Mouse (Mus musculus) c-Kit-positive CD71-negative TER-119-negative erythroid progenitor cells, embryonic 14.5 days (primary cell): Measurements from ENCODE around the gene Hprt.
"Not testable (repeated sequence)": the region's sequence is repeated elsewhere in the genome, so short reads cannot be mapped to it uniquely, and the experiment has no call there.

Experiments used
- DNase-seq: peaks from one replicate; pipeline ENCODE4 v3.0.0-alpha.2; 2013; ENCODE audit warnings: low read depth

The Hprt gene

GRCm38 (mm10) chrX:52987905-52988783 lies at the start of gene Hprt:
TSS of gene Hprt (plus strand) at chrX:52988137.
- DNase-seq = peak; percentile 53

DNA sequence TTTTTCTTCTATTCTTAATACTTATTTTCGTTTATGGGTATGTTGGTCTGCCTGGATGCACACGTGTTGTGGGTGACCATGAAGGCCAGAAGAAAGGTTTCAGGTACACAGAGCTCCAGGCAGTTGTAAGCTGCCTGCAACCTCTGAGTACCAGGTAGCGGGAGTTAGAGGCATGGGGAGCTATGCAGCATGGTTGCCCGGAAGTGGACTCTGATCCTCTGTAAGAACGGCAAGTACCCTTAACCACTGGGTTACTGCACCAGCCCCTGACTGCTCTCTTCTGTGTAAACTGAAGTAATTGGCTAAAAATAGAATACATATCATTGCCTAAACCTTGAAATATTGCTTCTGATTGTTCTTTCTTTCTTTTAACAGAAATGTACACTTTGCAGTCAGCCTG lies 42.4 kb upstream of the Hprt start:
- DNase-seq = no peak

- no peak for DNase-seq
Measured at GRCm38 (mm10) chrX:52949713-52950112, 38.2 kb upstream of the Hprt start.

DNA sequence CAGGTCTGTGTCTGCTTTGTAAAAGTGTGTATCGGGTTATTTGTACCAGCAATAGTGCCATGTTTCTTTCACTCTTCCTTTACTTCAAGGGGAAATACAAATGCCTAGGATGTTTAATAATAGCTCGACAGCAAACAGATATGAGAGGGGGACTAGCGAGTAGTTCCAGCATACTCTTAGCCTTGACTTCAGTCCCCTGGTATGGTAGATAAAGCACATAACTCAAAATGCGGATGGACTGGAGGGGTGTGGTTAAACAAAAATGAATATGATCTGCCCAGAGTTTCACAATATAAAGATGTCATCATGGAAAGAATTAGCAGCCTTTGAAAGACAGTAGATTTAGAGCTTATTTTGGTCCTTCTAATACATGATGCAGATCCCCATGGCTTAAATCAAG lies 31.0 kb upstream of the Hprt start:
- DNase-seq = no peak

- DNase-seq = no peak
Measured at GRCm38 (mm10) chrX:52961559-52962110, 26.3 kb upstream of the Hprt start.

- DNase-seq = no peak
Measured at GRCm38 (mm10) chrX:52965149-52965548, 22.8 kb upstream of the Hprt start.

DNA sequence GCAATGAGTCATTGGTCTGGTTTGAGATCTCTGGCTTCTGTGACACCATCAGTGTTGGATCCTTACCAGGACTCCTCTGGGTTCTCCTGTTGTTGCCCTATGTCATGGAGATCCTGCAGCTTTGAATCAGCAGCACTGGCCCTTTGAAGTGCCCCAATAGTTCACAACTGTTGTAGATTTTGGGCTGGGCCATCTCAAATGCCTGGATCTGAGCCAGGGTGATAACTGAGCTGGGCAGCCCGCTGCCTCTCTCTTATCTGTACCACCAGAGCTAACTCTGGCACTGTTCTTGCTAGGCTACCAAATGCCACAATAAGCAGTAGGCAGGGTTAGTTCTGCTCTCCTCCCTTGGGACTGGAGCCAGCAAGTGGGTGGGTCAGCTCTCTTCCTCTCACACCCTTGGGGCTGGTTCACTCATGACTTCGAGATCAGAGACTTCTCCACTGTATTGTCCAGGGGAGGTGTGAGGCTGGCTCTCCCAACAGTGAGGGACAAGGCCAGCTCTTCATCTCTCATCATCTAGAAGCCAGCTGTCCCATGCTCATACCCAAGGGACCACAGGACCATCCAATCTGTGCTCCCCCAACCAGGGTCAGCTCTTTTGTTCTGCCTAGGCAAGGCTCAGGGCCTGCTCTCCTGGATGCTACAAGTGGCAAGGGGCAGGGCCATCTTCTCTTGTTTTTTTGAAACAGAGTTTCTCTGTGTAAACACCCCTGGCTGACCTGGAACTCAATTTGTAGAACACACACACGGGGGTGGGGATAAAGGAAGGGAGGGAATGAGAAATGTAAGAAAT lies 16.5 kb upstream of the Hprt start:
- no peak for DNase-seq

DNA sequence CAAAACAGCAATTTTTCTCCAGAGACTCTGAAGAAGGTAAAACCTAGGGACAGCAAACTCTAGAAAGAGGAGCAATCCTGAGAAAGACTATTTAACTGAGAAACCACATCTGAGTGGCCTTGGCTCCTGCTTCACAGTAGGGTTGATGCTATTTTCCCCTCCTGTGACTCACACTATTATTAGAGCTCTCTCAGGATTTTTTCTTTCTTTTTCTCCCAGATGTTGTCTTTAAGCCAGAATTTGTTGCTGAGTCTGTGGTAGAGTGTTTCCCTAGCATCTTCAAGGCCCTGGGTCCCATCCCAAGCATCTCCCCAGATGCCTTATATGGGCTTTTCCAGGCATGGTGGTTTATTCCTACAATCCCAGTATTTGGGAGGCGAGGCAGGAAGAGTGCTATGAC lies 15.8 kb upstream of the Hprt start:
- DNase-seq = no peak

DNA sequence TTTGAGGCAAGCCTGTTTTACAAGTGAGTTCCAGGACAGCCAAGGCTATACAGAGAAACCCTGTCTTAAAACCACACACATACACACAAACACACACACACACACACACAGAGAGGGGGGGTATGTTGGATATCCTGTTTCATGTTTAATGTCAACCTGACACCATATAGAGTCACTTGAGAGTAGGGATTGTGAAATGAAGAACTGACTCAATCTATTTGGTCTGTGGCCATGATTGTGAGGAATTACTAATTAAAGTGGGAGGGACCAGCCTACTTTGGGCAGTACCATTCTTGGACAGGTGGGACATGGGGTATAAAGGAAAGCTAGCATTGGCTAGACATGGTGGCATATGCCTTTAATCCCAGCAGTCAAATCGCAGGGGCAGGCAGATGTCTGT lies 15.3 kb upstream of the Hprt start:
- no peak for DNase-seq

DNA sequence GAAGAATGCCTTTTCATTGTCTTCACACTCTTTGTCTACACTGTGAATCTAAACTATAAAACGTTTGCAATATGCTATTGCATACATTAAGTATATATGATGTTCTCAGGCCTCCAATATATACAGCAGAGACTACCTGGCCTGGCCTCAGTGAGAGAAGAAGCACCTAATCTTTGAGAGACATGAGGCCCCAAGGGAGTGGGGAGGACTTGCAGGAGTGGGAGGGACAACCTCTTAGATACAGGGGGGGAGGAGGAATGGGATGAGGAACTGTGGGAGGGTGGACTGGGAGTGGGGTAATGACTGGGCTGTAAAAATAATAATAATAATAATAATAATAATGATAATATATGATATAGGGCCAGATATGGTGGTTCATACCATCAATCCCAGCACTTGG lies 9.4 kb upstream of the Hprt start:
- DNase-seq = no peak

- no peak for DNase-seq
Measured at GRCm38 (mm10) chrX:52981378-52981777, 6.6 kb upstream of the Hprt start.

DNA sequence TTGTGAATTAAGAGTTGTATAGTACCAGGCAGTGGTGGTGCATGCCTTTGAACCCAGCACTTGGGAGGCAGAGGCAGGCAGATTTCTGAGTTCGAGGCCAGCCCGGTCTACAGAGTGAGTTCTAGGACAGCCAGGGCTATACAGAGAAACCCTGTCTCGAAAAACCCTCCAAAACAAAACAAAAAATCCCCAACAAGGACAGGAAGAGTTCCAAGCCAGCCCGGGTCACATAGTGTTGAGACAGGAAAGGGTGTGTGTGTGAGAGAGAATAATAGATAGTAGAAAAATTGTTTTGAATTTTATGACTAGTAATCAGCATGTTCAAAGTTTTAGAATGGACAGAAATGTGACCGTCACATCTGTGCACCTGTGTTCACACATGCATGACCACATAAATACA lies 6.8 kb downstream of the Hprt start:
- DNase-seq = not testable (repeated sequence)

DNA sequence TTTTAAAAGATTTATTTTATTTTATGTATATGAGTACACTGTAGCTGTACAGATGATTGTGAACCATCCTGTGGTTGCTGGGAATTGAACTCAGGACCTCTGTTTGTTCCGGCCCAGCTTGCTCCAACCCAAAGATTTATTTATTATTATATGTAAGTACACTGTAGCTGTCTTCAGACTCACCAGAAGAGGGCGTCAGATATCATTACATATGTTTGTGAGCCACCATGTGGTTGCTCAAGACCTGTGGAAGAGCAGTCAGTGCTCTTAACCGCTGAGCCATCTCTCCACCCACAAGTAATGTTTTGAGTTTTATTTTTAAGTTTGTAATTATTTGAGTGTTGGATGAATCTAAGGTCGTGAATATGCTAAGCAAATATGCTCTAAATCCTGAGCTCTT lies 16.9 kb downstream of the Hprt start:
- not testable (repeated sequence) for DNase-seq

GRCm38 (mm10) chrX:53006062-53006461 lies 18.1 kb downstream of the Hprt start:
- DNase-seq = peak; percentile 71

DNA sequence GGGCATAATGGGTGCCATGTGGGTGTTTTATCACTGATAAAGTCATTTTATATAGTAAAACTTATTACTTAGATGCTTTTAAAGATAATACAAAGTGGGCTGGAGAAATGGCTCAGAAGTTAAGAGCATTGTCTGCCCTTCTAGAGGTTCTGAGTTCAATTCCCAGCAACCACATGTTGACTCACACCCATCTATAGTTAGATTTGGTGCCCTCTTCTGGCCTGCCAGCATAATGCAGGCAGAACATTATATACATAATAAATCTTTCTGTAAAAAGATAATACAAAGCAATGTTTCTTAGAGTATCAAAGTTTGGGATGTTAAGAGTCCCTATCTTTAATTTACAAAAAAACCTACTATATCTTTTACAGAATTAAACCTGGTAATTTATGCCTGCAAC lies 27.6 kb downstream of the Hprt start:
- no peak for DNase-seq

GRCm38 (mm10) chrX:53023021-53023420 lies 35.1 kb downstream of the Hprt start:
- DNase-seq = no peak

- not testable (repeated sequence) for DNase-seq
Measured at GRCm38 (mm10) chrX:53024268-53024667, 36.3 kb downstream of the Hprt start.

DNA sequence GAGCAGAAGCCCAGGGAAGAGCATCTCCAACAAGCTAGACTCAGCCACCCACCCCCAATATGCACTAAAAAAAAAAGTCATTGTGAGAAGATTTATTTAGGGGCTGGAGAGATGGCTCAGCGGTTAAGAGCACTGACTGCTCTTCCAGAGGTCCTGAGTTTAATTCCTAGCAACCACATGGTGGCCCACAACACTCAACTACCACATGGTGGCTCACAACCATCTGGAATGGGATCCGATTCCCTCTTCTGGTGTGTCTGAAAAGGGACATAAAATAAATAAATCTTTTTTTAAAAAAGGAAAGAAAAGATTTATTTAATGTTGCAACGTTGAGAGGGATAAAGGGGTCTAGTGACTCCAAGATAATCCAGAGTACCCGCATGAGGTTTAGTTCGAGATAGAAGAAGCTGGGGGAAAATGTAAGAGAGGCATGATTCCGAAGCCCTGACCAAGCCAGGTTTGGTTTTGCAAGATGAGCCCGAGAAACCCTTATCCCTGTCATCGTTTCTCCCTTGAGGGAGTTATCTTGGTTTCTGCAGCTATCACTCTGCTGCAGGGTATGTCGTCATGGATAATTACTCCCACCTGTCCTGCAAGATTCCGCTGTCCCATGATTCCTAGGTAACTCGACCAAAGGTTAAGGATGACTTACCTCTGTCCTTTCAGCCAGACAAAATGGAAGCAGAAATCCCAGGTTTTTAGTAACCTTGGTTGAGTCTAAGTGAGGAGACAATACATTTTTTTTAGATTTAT lies 37.7 kb downstream of the Hprt start:
- DNase-seq = no peak

GRCm38 (mm10) chrX:53029559-53029958 lies 41.6 kb downstream of the Hprt start:
- DNase-seq = no peak

DNA sequence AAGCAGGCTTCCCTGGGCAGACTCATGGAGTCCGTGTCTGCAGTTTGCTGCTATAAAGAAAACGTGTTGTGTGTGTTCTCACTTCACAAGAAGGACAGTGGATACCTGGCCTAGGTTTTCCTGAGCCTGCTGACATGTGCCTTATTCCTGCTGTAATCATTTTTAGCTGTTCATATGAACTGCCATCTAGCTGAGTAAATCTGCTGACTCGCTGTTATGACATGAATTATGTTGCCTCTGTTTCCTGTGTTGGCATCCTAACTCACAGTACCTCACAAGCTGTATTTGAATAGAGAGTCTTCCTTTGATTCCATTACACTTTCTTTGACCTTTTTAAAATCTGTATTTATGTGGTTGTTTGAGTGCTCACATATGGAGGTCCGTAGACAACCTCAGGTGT lies 50.3 kb downstream of the Hprt start:
- DNase-seq = no peak

- no peak for DNase-seq
Measured at GRCm38 (mm10) chrX:53039651-53040050, 51.7 kb downstream of the Hprt start.

DNA sequence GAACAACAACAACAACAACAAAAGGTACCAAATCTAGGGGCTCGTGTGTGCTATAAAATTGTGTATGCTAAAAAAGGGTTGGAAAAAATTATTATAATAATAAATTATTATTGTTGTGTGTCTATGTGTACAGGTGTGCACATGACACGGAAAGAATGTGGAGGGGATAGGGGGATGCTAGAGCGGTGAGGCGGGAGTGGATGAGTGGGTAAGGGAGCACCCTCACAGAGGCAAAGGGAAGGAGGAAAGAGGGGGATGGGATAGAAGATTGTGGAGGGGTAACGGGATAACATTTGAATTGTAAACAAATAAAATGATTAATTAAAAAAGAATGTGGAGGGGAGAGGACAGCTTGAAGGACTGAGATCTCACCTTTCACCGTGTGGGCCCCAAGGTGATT lies 52.2 kb downstream of the Hprt start:
- DNase-seq = no peak
